ENCODE assay signal across 5 mouse cellular contexts in genomic region chr8:4707916-4708315, GRCm38 (mm10).
A peak's percentile ranks its signal among the peaks of the same experiment; 100 is the strongest.
DNase-seq lines count a peak whose midpoint lies in the region; TF ChIP-seq lines count a peak whose summit lies in the region.
"Not testable (repeated sequence)": the region's sequence is repeated elsewhere in the genome, so short reads cannot be mapped to it uniquely, and the experiment has no call there.

No protein-coding gene starts in this region.

- not testable (repeated sequence) for H3K36me3 ChIP-seq in kidney, adult 2 months (ENCODE audit: control insufficient read depth, insufficient read depth, low read length)

- not testable (repeated sequence) for H3K4me1 ChIP-seq in kidney, adult 2 months (ENCODE audit: control insufficient read depth, insufficient read depth, low read length)

- H3K27me3 ChIP-seq in kidney, adult 2 months (replicated peaks; ENCODE audit: control insufficient read depth, insufficient read depth, low read length), result not testable (repeated sequence)

- WGBS in kidney, adult 2 months, result 46% methylated on average over 7 of the region's 7 CpGs

- TF ChIP-seq POLR2A in kidney, adult 2 months (IDR thresholded peaks at IDR 0.05; ENCODE audit: low read depth, low read length), result not testable (repeated sequence)

- TF ChIP-seq CTCF in kidney, adult 2 months (conservative IDR thresholded peaks at IDR 0.05; ENCODE audit: insufficient read depth, insufficient read length, low read depth, low read length), result not testable (repeated sequence)

- H3K4me3 ChIP-seq in kidney, adult 2 months (ENCODE audit: insufficient read depth, low read depth, low read length), result not testable (repeated sequence)

- peak overlapping the region; percentile 98 for H3K27ac ChIP-seq in kidney, adult 2 months (ENCODE audit: insufficient read depth, low read depth, low read length)

- DNase-seq in ES-CJ7 (ENCODE audit: low read depth, low spot score), result peak; percentile 75
- peak; percentile 68 for DNase-seq in ZHBTc4 (ENCODE audit: low read depth, low spot score)
- DNase-seq in kidney, adult 2 months, result peak; percentile 80
- DNase-seq in kidney, adult 9 months, result peak; percentile 81
- peak; percentile 18 to 25 for DNase-seq in kidney, postnatal 36 days

Comparison
In these comparisons a context has a peak if more than half of its experiments do, and no peak if none do; other contexts are left out.
1. DNase-seq: peak in every context shown above with its lines; median percentile 81 in kidney, adult 9 months; 80 in kidney, adult 2 months; 75 in ES-CJ7; 68 in ZHBTc4; 22 in kidney, postnatal 36 days.